Mouse (Mus musculus): Measurements from ENCODE around the gene Prcp. TPM values are rescaled to one million over a fixed set of nuclear protein-coding genes. Genes with fewer than 3 reads are reported as not detected.

Gene Prcp
- total and polyA plus RNA-seq, 3 experiments, result 20.1 to 28.9 (median 27.8) TPM

- Histone ChIP-seq H3K27ac (ENCODE audit: insufficient read depth, low read depth) (no peak overlapping the region), H3K4me3 (replicated peaks in 1 of 3; ENCODE audit: low read depth in 2 of 3, low read length in 2 of 3, poor library complexity in 1 of 3) (peak overlapping the region; percentile 36 to 70 (median 48)), H3K27me3 (replicated peaks) (no peaks in the 10 kb centered on the region), H3K9ac (ENCODE audit: insufficient read depth, low read depth) (peak overlapping the region; percentile 83), H3K4me2 (ENCODE audit: insufficient read depth, low read depth, poor library complexity, severe bottlenecking) (peak overlapping the region; percentile 95), H3K4me1 (ENCODE audit: control insufficient read depth in 1 of 2, insufficient read depth in 2 of 2) (peaks cover 6 to 52% of the 10 kb centered on the region in 2 experiments), H3K9me3 (replicated peaks; ENCODE audit: low read length) (no peaks in the 10 kb centered on the region), H3K79me2 (replicated peaks; ENCODE audit: control insufficient read depth, extremely low read depth, insufficient read depth, poor library complexity, severe bottlenecking) (peaks cover 19% of the 10 kb centered on the region), H3K36me3 (replicated peaks in 1 of 2; ENCODE audit: control insufficient read depth in 1 of 2, insufficient read depth in 1 of 2, low read length in 1 of 2) (peaks cover 0 to 9% of the 10 kb centered on the region in 2 experiments)
- in situ Hi-C loops (cut with MboI; ENCODE audit: low pct_ligation_motif_present, low pct_unique_long_range_greater_than_20kb, low sequenced_read_pairs), result loop anchor here (10.0 kb wide), 3 partner anchors 68 to 772 kb away; no protein-coding TSS in a partner anchor
- TF ChIP-seq TBP (conservative IDR thresholded peaks at IDR 0.05; ENCODE audit: low read depth, low read length), result 0 out of 2 replicates have a peak, but pooled peaks have one; percentile 15
- no peak for TF ChIP-seq NELFE (IDR thresholded peaks at IDR 0.05; ENCODE audit: low read depth, low read length)
- TF ChIP-seq CTCF (conservative IDR thresholded peaks at IDR 0.05 in 1 of 2, IDR thresholded peaks at IDR 0.05 in 1 of 2; ENCODE audit: low read depth in 2 of 2, low read length in 2 of 2), result no peak
- TF ChIP-seq IRF4 (IDR thresholded peaks at IDR 0.05; ENCODE audit: low read depth, low read length), result no peak
- TF ChIP-seq ELF1 (IDR thresholded peaks at IDR 0.05; ENCODE audit: low read depth, low read length), result no peak
- no peak for TF ChIP-seq ZKSCAN1 (IDR thresholded peaks at IDR 0.05; ENCODE audit: borderline replicate concordance, low read depth, low read length)
- no peak for TF ChIP-seq MXI1 (IDR thresholded peaks at IDR 0.05; ENCODE audit: low read depth, low read length)
- no peak for TF ChIP-seq MAFK (IDR thresholded peaks at IDR 0.05; ENCODE audit: insufficient replicate concordance, low read length)
- TF ChIP-seq TCF12 (IDR thresholded peaks at IDR 0.05; ENCODE audit: low read depth, low read length), result no peak
- no peak for TF ChIP-seq CHD2 (IDR thresholded peaks at IDR 0.05; ENCODE audit: low read length)
- 0 out of 2 replicates have a peak, but pooled peaks have one; percentile 30 for TF ChIP-seq SIN3A (IDR thresholded peaks at IDR 0.05; ENCODE audit: low read length)
- no peak for TF ChIP-seq ZC3H11A (IDR thresholded peaks at IDR 0.05; ENCODE audit: low read depth, low read length)
- TF ChIP-seq POLR2A (IDR thresholded peaks at IDR 0.05; ENCODE audit: low read depth, low read length), result 0 out of 2 replicates have a peak, but pooled peaks have one; percentile 37
- TF ChIP-seq ETS1 (conservative IDR thresholded peaks at IDR 0.05; ENCODE audit: low read depth, low read length), result 0 out of 2 replicates have a peak, but pooled peaks have one; percentile 5
- TF ChIP-seq ZMIZ1 (IDR thresholded peaks at IDR 0.05; ENCODE audit: low read depth, low read length), result no peak
- no peak for TF ChIP-seq KAT2A (IDR thresholded peaks at IDR 0.05; ENCODE audit: insufficient replicate concordance, low read length)
- no peak for TF ChIP-seq PAX5 (IDR thresholded peaks at IDR 0.05; ENCODE audit: low read length)
- TF ChIP-seq E2F4 (IDR thresholded peaks at IDR 0.05; ENCODE audit: insufficient replicate concordance, low read depth, low read length), result no peak
- TF ChIP-seq RAD21 (IDR thresholded peaks at IDR 0.05; ENCODE audit: low read depth, low read length), result no peak
- no peak for TF ChIP-seq MAZ (IDR thresholded peaks at IDR 0.05; ENCODE audit: low read depth, low read length)
- TF ChIP-seq UBTF (IDR thresholded peaks at IDR 0.05; ENCODE audit: low read depth, low read length), result 0 out of 2 replicates have a peak, but pooled peaks have one; percentile 12
- TF ChIP-seq JUN (IDR thresholded peaks at IDR 0.05; ENCODE audit: insufficient read depth, low read depth, low read length), result no peak
- TF ChIP-seq JUND (conservative IDR thresholded peaks at IDR 0.05; ENCODE audit: low read depth, low read length), result no peak
- TF ChIP-seq HCFC1 (IDR thresholded peaks at IDR 0.05; ENCODE audit: low read depth, low read length), result no peak
- dilution Hi-C loops (cut with MboI; ENCODE audit: extremely low pct_ligation_motif_present, extremely low pct_unique_long_range_greater_than_20kb, low sequenced_read_pairs), result no loop called here
- peak; percentile 51 for DNase-seq (ENCODE audit: extremely low read depth)
These were observed 2.3 kb downstream of the Prcp start for GRCm38 (mm10) chr7:92876538-92876937.

Measured in CH12.LX (cell line).